Mouse (Mus musculus) yolk sac, embryonic 10.5 days (tissue): ENCODE data around the gene Tmem207.
"Not testable (repeated sequence)": the region's sequence is repeated elsewhere in the genome, so short reads cannot be mapped to it uniquely, and the experiment has no call there.

Experiments
- DNase-seq: peaks from one replicate; pipeline ENCODE4 v3.0.0-alpha.2; 2017; ENCODE audit warnings: low spot score

The Tmem207 gene

GRCm38 (mm10) chr16:26526669-26527068, at the start of gene Tmem207:
Gene Tmem207 (minus strand): TSS chr16:26526769.
- no peak for DNase-seq

- no peak for DNase-seq
These were observed 47.6 kb upstream of the Tmem207 start for GRCm38 (mm10) chr16:26574173-26574572.

- DNase-seq, result no peak
These were observed 45.3 kb upstream of the Tmem207 start for GRCm38 (mm10) chr16:26571836-26572235.

- no peak for DNase-seq
These were observed 42.9 kb upstream of the Tmem207 start for GRCm38 (mm10) chr16:26569387-26569978.

GRCm38 (mm10) chr16:26562771-26563170, 36.2 kb upstream of the Tmem207 start:
- DNase-seq, result no peak

GRCm38 (mm10) chr16:26561743-26562142, 35.2 kb upstream of the Tmem207 start:
- no peak for DNase-seq

GRCm38 (mm10) chr16:26558797-26559196, 32.2 kb upstream of the Tmem207 start:
- no peak for DNase-seq

GRCm38 (mm10) chr16:26552234-26552633, 25.7 kb upstream of the Tmem207 start:
- no peak for DNase-seq

GRCm38 (mm10) chr16:26549221-26549620, 22.7 kb upstream of the Tmem207 start:
- DNase-seq, result no peak

GRCm38 (mm10) chr16:26546879-26547206, 20.3 kb upstream of the Tmem207 start:
- DNase-seq, result no peak

- DNase-seq, result no peak
These were observed 19.8 kb upstream of the Tmem207 start for GRCm38 (mm10) chr16:26546170-26546878.

GRCm38 (mm10) chr16:26532287-26532686, 5.7 kb upstream of the Tmem207 start:
- DNase-seq, result no peak

- DNase-seq, result no peak
These were observed 3.9 kb upstream of the Tmem207 start for GRCm38 (mm10) chr16:26530451-26530850.

GRCm38 (mm10) chr16:26527931-26528666, 1.5 kb upstream of the Tmem207 start:
- no peak for DNase-seq

GRCm38 (mm10) chr16:26525832-26526231, 737 bp downstream of the Tmem207 start:
- no peak for DNase-seq

GRCm38 (mm10) chr16:26519596-26519995, 7.0 kb downstream of the Tmem207 start:
- no peak for DNase-seq

GRCm38 (mm10) chr16:26504961-26505360, 21.6 kb downstream of the Tmem207 start:
- DNase-seq, result no peak

GRCm38 (mm10) chr16:26500738-26501137, 25.8 kb downstream of the Tmem207 start:
- no peak for DNase-seq

GRCm38 (mm10) chr16:26499705-26500104, 26.9 kb downstream of the Tmem207 start:
- DNase-seq, result not testable (repeated sequence)

- DNase-seq, result no peak
These were observed 30.8 kb downstream of the Tmem207 start for GRCm38 (mm10) chr16:26495721-26496120.

- no peak for DNase-seq
These were observed 55.3 kb downstream of the Tmem207 start for GRCm38 (mm10) chr16:26471254-26471653.

- DNase-seq, result no peak
These were observed 60.0 kb downstream of the Tmem207 start for GRCm38 (mm10) chr16:26466535-26466934.

GRCm38 (mm10) chr16:26462835-26463234, 63.7 kb downstream of the Tmem207 start, which contains the start of gene Cldn16:
Gene Cldn16 (plus strand): TSS chr16:26463135.
- no peak for DNase-seq
